Mouse (Mus musculus) ES-E14 (cell line): ENCODE measurements around the gene Mknk2.

Experiments used
- HCFC1 ChIP-seq: IDR thresholded peaks from 2 replicates; pipeline ENCODE4 v1.6.1; 2012; ENCODE audit warnings: low read length, inconsistent platforms, borderline replicate concordance; ENCODE audit not compliant: insufficient read depth
- MAFK ChIP-seq: IDR thresholded peaks from 2 replicates; pipeline ENCODE4 v1.6.1; 2014; ENCODE audit warnings: mild to moderate bottlenecking, low read depth, low read length, inconsistent platforms; ENCODE audit not compliant: insufficient read depth

DNA sequence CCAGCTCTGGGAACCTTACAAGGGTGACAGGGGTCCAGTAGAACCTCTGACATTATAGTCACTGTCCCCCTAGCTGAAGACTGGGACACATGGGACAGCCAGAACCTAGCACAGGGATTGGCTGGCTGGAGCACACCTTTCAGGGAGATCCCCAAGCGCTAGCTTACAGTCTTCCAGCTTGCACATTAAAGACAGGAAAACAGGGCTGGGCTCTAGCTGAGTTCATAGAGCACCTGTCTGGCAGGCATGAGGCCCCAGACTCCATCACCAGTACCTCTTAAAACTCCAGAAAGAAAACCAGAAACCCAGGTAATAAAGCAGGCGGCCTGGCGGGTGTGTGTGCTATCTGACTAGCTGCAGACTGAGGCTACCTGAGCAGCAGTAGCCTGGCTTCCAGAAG, 4.2 kb downstream of the Mknk2 start:
- no peak for TF ChIP-seq HCFC1
- TF ChIP-seq MAFK = no peak
